Mouse (Mus musculus) E14TG2a.4 (cell line): ENCODE results near the gene Rrp36.

Experiments used
- CTCF ChIP-seq: conservative IDR thresholded peaks from 2 replicates; pipeline ENCODE4 v1.5.1; 2014; ENCODE audit warnings: low read length
- NANOG ChIP-seq: IDR thresholded peaks from 2 replicates; pipeline ENCODE4 v1.6.1; 2014; ENCODE audit warnings: borderline replicate concordance, low read length, mixed read lengths
- POU5F1 ChIP-seq: IDR thresholded peaks from 2 replicates; pipeline ENCODE4 v1.6.1; 2014; ENCODE audit warnings: low read length, borderline replicate concordance

DNA sequence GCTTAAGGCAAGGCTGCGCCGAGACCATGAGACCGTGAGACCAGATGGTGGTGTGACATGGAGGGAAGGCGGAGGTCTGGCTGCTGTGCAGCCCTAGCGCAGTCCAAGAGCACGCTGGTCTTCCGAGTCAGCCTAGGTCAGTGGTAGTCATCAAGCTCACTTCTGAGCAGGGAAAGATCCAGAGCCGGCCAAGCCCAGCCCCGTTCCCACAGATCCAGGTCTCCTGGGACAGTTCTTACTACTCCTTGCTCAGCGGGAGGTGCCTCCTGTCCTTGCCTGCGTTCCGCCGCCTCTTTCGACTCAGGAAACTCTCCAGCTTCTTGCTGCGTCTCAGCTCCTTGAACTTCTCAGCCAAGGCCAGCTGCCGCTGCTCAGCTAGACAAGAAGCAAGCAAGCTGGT, 6.4 kb downstream of the Rrp36 start:
- TF ChIP-seq NANOG (no peak), CTCF (no peak), POU5F1 (no peak)
